Mouse (Mus musculus) cortical plate, adult 2 months (tissue): ENCODE measurements around the gene Cadm3.

Experiments
- CTCF ChIP-seq: fragments of 200-500 bp; IDR thresholded peaks from 2 replicates; pipeline ENCODE4 v1.5.1; 2011; ENCODE audit warnings: mild to moderate bottlenecking, control low read depth, low read length; ENCODE audit not compliant: insufficient read depth; ENCODE audit errors: extremely low read depth
- POLR2A ChIP-seq: fragments of 200-500 bp; IDR thresholded peaks from 2 replicates; pipeline ENCODE4 v1.6.1; 2011; ENCODE audit warnings: mild to moderate bottlenecking, low read length, control low read depth; ENCODE audit not compliant: insufficient read depth; ENCODE audit errors: extremely low read depth

- TF ChIP-seq POLR2A (no peak), CTCF (no peak)
These were observed 1.5 kb downstream of the Cadm3 start for GRCm38 (mm10) chr1:173365970-173366409.
